Mouse (Mus musculus) mesoderm, embryonic 11.5 days (tissue): ENCODE data around the gene Xrcc3.

Experiments used
- DNase-seq: peaks from one replicate; pipeline ENCODE4 v3.0.0-alpha.2; 2012; ENCODE audit warnings: low read depth, low spot score

Xrcc3 gene

GRCm38 (mm10) chr12:111813766-111814617 is at the start of gene Xrcc3, which contains the start of gene Zfyve21:
Gene Xrcc3 (minus strand): TSS chr12:111813873.
Gene Zfyve21 (plus strand): TSS chr12:111814170.
- DNase-seq, result peak; percentile 99

GRCm38 (mm10) chr12:111855448-111855847 is 41.8 kb upstream of the Xrcc3 start:
- no peak for DNase-seq

GRCm38 (mm10) chr12:111853546-111853945 is 39.9 kb upstream of the Xrcc3 start:
- no peak for DNase-seq

- DNase-seq, result peak; percentile 27
These were observed 39.4 kb upstream of the Xrcc3 start for GRCm38 (mm10) chr12:111853011-111853436.

- peak; percentile 15 for DNase-seq
These were observed 38.1 kb upstream of the Xrcc3 start for GRCm38 (mm10) chr12:111851745-111852144.

- no peak for DNase-seq
These were observed 37.6 kb upstream of the Xrcc3 start for GRCm38 (mm10) chr12:111851235-111851634.

GRCm38 (mm10) chr12:111848300-111848798 is 34.7 kb upstream of the Xrcc3 start:
- peak; percentile 39 for DNase-seq

GRCm38 (mm10) chr12:111846815-111847214 is 33.1 kb upstream of the Xrcc3 start:
- no peak for DNase-seq

GRCm38 (mm10) chr12:111845953-111846352 is 32.3 kb upstream of the Xrcc3 start:
- DNase-seq, result no peak

GRCm38 (mm10) chr12:111843470-111843869 is 29.8 kb upstream of the Xrcc3 start:
- DNase-seq, result no peak

- no peak for DNase-seq
These were observed 29.1 kb upstream of the Xrcc3 start for GRCm38 (mm10) chr12:111842565-111843433.

- DNase-seq, result no peak
These were observed 19.8 kb upstream of the Xrcc3 start for GRCm38 (mm10) chr12:111833457-111833856.

GRCm38 (mm10) chr12:111832643-111833042 is 19.0 kb upstream of the Xrcc3 start:
- no peak for DNase-seq

GRCm38 (mm10) chr12:111830375-111830774 is 16.7 kb upstream of the Xrcc3 start:
- no peak for DNase-seq

GRCm38 (mm10) chr12:111829954-111830353 is 16.3 kb upstream of the Xrcc3 start:
- DNase-seq, result no peak

GRCm38 (mm10) chr12:111829447-111829846 is 15.8 kb upstream of the Xrcc3 start:
- DNase-seq, result no peak

GRCm38 (mm10) chr12:111827556-111827955 is 13.9 kb upstream of the Xrcc3 start:
- DNase-seq, result no peak

GRCm38 (mm10) chr12:111821931-111822330 is 8.3 kb upstream of the Xrcc3 start:
- no peak for DNase-seq

GRCm38 (mm10) chr12:111820708-111821107 is 7.0 kb upstream of the Xrcc3 start:
- DNase-seq, result no peak

- DNase-seq, result no peak
These were observed 6.3 kb upstream of the Xrcc3 start for GRCm38 (mm10) chr12:111819936-111820335.

GRCm38 (mm10) chr12:111817991-111818390 is 4.3 kb upstream of the Xrcc3 start:
- no peak for DNase-seq

- DNase-seq, result no peak
These were observed 3.3 kb upstream of the Xrcc3 start for GRCm38 (mm10) chr12:111816967-111817366.
